Mouse (Mus musculus) myocyte (in vitro differentiated cells): ENCODE measurements around the gene Cfi. TPM values are rescaled to one million over a fixed set of nuclear protein-coding genes. Genes with fewer than 3 reads are reported as not detected.

ENCODE experiments used
- H3K27me3 ChIP-seq: one replicate; pipeline ENCODE4 v1.6.1; 2011; ENCODE audit not compliant: control insufficient read depth, insufficient read depth, insufficient read length
- H3K36me3 ChIP-seq: one replicate; pipeline ENCODE4 v1.6.1; 2011; ENCODE audit not compliant: control insufficient read depth, insufficient read depth
- H3K4me2 ChIP-seq: one replicate; pipeline ENCODE4 v1.6.1; 2011; ENCODE audit warnings: low read depth, control low read depth
- H3K4me3 ChIP-seq: one replicate; pipeline ENCODE4 v1.5.1; 2011; ENCODE audit warnings: mild to moderate bottlenecking, control low read depth, moderate library complexity
- H3K79me2 ChIP-seq: one replicate; pipeline ENCODE4 v1.6.1; 2011; ENCODE audit not compliant: control insufficient read depth, insufficient read depth
- H3ac ChIP-seq: one replicate; pipeline ENCODE4 v1.6.1; 2011; ENCODE audit not compliant: control insufficient read depth, insufficient read length
- CEBPB ChIP-seq: IDR thresholded peaks from 2 replicates; pipeline ENCODE4 v1.6.1; 2011; ENCODE audit warnings: mild to moderate bottlenecking, moderate library complexity; ENCODE audit not compliant: poor library complexity, insufficient read depth, severe bottlenecking
- E2F4 ChIP-seq: IDR thresholded peaks from one replicate; pipeline ENCODE4 v1.6.1; 2011; ENCODE audit warnings: mild to moderate bottlenecking, control low read depth, moderate library complexity; ENCODE audit not compliant: insufficient read depth
- MAX ChIP-seq: IDR thresholded peaks from one replicate; pipeline ENCODE4 v1.6.1; 2011; ENCODE audit warnings: low read depth, mild to moderate bottlenecking, control low read depth
- MYOD1 ChIP-seq, 3 experiments: IDR thresholded peaks; one replicate each; pipeline ENCODE4 v1.6.1; 2011; ENCODE audit warnings: control low read depth in 2 of 3, low read depth in 2 of 3, mild to moderate bottlenecking in 2 of 3, moderate library complexity in 1 of 3; ENCODE audit not compliant: insufficient read length in 2 of 3, control insufficient read depth in 1 of 3
- MYOG ChIP-seq, 3 experiments: IDR thresholded peaks; one replicate each; pipeline ENCODE4 v1.6.1; 2011; ENCODE audit warnings: control low read depth in 2 of 3, low read depth in 2 of 3, mild to moderate bottlenecking in 2 of 3; ENCODE audit not compliant: insufficient read length in 2 of 3, control insufficient read depth in 1 of 3, insufficient read depth in 1 of 3
- POLR2A ChIP-seq: IDR thresholded peaks from one replicate; pipeline ENCODE4 v1.6.1; 2011; ENCODE audit warnings: low read depth, mild to moderate bottlenecking, control low read depth, moderate library complexity; ENCODE audit not compliant: insufficient read length
- POLR2AphosphoS2 ChIP-seq: IDR thresholded peaks from one replicate; pipeline ENCODE4 v1.6.1; 2011; ENCODE audit warnings: low read depth, control low read depth; ENCODE audit not compliant: insufficient read length
- REST ChIP-seq: IDR thresholded peaks from one replicate; pipeline ENCODE4 v1.6.1; 2011; ENCODE audit warnings: mild to moderate bottlenecking, control low read depth, moderate library complexity; ENCODE audit not compliant: insufficient read depth, insufficient read length
- SRF ChIP-seq: IDR thresholded peaks from one replicate; pipeline ENCODE4 v1.6.1; 2011; ENCODE audit warnings: low read depth; ENCODE audit not compliant: control insufficient read depth, insufficient read length
- TCF12 ChIP-seq: IDR thresholded peaks from one replicate; pipeline ENCODE4 v1.6.1; 2011; ENCODE audit warnings: mild to moderate bottlenecking, control low read depth; ENCODE audit not compliant: poor library complexity, insufficient read depth, severe bottlenecking
- TCF3 ChIP-seq: IDR thresholded peaks from one replicate; pipeline ENCODE4 v1.6.1; 2011; ENCODE audit warnings: low read depth, control low read depth; ENCODE audit not compliant: insufficient read length
- USF1 ChIP-seq: IDR thresholded peaks from one replicate; pipeline ENCODE4 v1.6.1; 2011; ENCODE audit warnings: low read depth, mild to moderate bottlenecking, control low read depth, moderate library complexity
- polyA plus RNA-seq: library from polyadenylated mRNA; unstranded; fragments of >200 nt; fragmentation: generic; extraction: Trizol; gene quantifications from one replicate; pipeline ENCODE4 v1.2.1, GENCODE M21; 2012; ENCODE audit warnings: missing spikeins

The Cfi gene
- polyA plus RNA-seq, 1 experiment: not detected

- Histone ChIP-seq H3K4me2 (no peak overlapping the region), H3K79me2 (no peaks in the 10 kb centered on the region), H3ac (no peak overlapping the region), H3K36me3 (no peaks in the 10 kb centered on the region), H3K4me3 (no peak overlapping the region), H3K27me3 (no peaks in the 10 kb centered on the region)
- TF ChIP-seq CEBPB (no peak), REST (no peak), SRF (no peak)
Measured at GRCm38 (mm10) chr3:129904381-129905132, 68.9 kb downstream of the Cfi start.

GRCm38 (mm10) chr3:129912025-129912424 lies 76.3 kb downstream of the Cfi start:
- H3K4me3 ChIP-seq: no peak overlapping the region
- H3K36me3 ChIP-seq: no peaks in the 10 kb centered on the region
- H3K79me2 ChIP-seq: no peaks in the 10 kb centered on the region
- H3ac ChIP-seq: no peak overlapping the region
- TF ChIP-seq USF1: no peak
- no peak for TF ChIP-seq TCF3
- TF ChIP-seq TCF12: no peak
- TF ChIP-seq POLR2A: no peak
- TF ChIP-seq SRF: no peak
- TF ChIP-seq POLR2AphosphoS2: no peak
- no peak for TF ChIP-seq MYOG (IDR thresholded peaks at IDR 0.05; ENCODE audit: control insufficient read depth in 1 of 3, insufficient read depth in 1 of 3, insufficient read length in 2 of 3, low read depth in 2 of 3)
- TF ChIP-seq MAX: no peak
- TF ChIP-seq E2F4: no peak
- TF ChIP-seq REST: no peak
- TF ChIP-seq CEBPB: no peak
- TF ChIP-seq MYOD1 (IDR thresholded peaks at IDR 0.05; ENCODE audit: control insufficient read depth in 1 of 3, insufficient read length in 2 of 3, low read depth in 2 of 3): no peak
- H3K27me3 ChIP-seq: no peaks in the 10 kb centered on the region
- no peak overlapping the region for H3K4me2 ChIP-seq

- TF ChIP-seq REST: no peak
- TF ChIP-seq MYOD1 (IDR thresholded peaks at IDR 0.05; ENCODE audit: control insufficient read depth in 1 of 3, insufficient read length in 2 of 3, low read depth in 2 of 3): no peak
- no peak for TF ChIP-seq MYOG (IDR thresholded peaks at IDR 0.05; ENCODE audit: control insufficient read depth in 1 of 3, insufficient read depth in 1 of 3, insufficient read length in 2 of 3, low read depth in 2 of 3)
- TF ChIP-seq SRF: no peak
- TF ChIP-seq TCF3: no peak
- TF ChIP-seq POLR2A: no peak
- TF ChIP-seq MAX: no peak
- no peak for TF ChIP-seq USF1
- no peak for TF ChIP-seq E2F4
- TF ChIP-seq TCF12: no peak
- no peak for TF ChIP-seq POLR2AphosphoS2
- TF ChIP-seq CEBPB: no peak
- Histone ChIP-seq H3K27me3 (no peaks in the 10 kb centered on the region), H3ac (no peak overlapping the region), H3K4me2 (no peak overlapping the region), H3K4me3 (no peak overlapping the region), H3K36me3 (no peaks in the 10 kb centered on the region), H3K79me2 (no peaks in the 10 kb centered on the region)
Measured at GRCm38 (mm10) chr3:129913241-129913640, 77.6 kb downstream of the Cfi start.

GRCm38 (mm10) chr3:129917424-129917823 lies 81.7 kb downstream of the Cfi start:
- H3K27me3 ChIP-seq: no peaks in the 10 kb centered on the region
- H3K36me3 ChIP-seq: no peaks in the 10 kb centered on the region
- H3K4me3 ChIP-seq: no peak overlapping the region
- H3K4me2 ChIP-seq: no peak overlapping the region
- H3ac ChIP-seq: no peak overlapping the region
- no peak for TF ChIP-seq POLR2A
- TF ChIP-seq SRF: no peak
- no peak for TF ChIP-seq USF1
- TF ChIP-seq REST: no peak
- TF ChIP-seq E2F4: no peak
- TF ChIP-seq TCF3: no peak
- no peaks in the 10 kb centered on the region for H3K79me2 ChIP-seq

- Histone ChIP-seq H3K27me3 (no peaks in the 10 kb centered on the region), H3K36me3 (no peaks in the 10 kb centered on the region), H3K79me2 (no peaks in the 10 kb centered on the region), H3K4me3 (no peak overlapping the region), H3ac (no peak overlapping the region), H3K4me2 (no peak overlapping the region)
- no peak for TF ChIP-seq TCF12
- no peak for TF ChIP-seq E2F4
- TF ChIP-seq REST: no peak
- no peak for TF ChIP-seq POLR2AphosphoS2
- TF ChIP-seq MAX: no peak
- TF ChIP-seq MYOD1 (IDR thresholded peaks at IDR 0.05; ENCODE audit: control insufficient read depth in 1 of 3, insufficient read length in 2 of 3, low read depth in 2 of 3): peak; percentile 15 to 86 (median 81)
- no peak for TF ChIP-seq CEBPB
- peak; percentile 59 to 90 (median 69) for TF ChIP-seq MYOG (IDR thresholded peaks at IDR 0.05; ENCODE audit: control insufficient read depth in 1 of 3, insufficient read depth in 1 of 3, insufficient read length in 2 of 3, low read depth in 2 of 3)
- TF ChIP-seq SRF: no peak
- TF ChIP-seq TCF3: peak; percentile 40
- no peak for TF ChIP-seq POLR2A
- no peak for TF ChIP-seq USF1
Measured at GRCm38 (mm10) chr3:129918434-129918833, 82.8 kb downstream of the Cfi start.
